Mouse (Mus musculus) midbrain, embryonic 15.5 days (tissue): Measurements from ENCODE around the gene Smim17. TPM values are rescaled to one million over a fixed set of nuclear protein-coding genes. Genes with fewer than 3 reads are reported as not detected.
"Not testable (repeated sequence)": the region's sequence is repeated elsewhere in the genome, so short reads cannot be mapped to it uniquely, and the experiment has no call there.

ENCODE experiments used
- ATAC-seq: fragments of 200-750 bp; cut with Nextera tagmentation; replicated peaks from 2 replicates; pipeline ENCODE4 v1.8.0; 2017; ENCODE audit warnings: moderate TSS enrichment
- H3K27ac ChIP-seq: fragments of 300-500 bp; sonication (generic); 2 replicates; pipeline ENCODE4 v1.5.1; 2015; ENCODE audit warnings: mild to moderate bottlenecking, inconsistent platforms
- H3K27me3 ChIP-seq: fragments of 300-500 bp; sonication (generic); replicated peaks from 2 replicates; pipeline ENCODE4 v1.6.1; 2015; ENCODE audit warnings: inconsistent platforms
- H3K36me3 ChIP-seq: fragments of 300-500 bp; sonication (generic); replicated peaks from 2 replicates; pipeline ENCODE4 v1.6.1; 2015; ENCODE audit warnings: inconsistent platforms
- H3K4me1 ChIP-seq: fragments of 300-500 bp; sonication (generic); 2 replicates; pipeline ENCODE4 v1.6.1; 2015; ENCODE audit warnings: inconsistent platforms
- H3K4me2 ChIP-seq: fragments of 300-500 bp; sonication (generic); 2 replicates; pipeline ENCODE4 v1.6.1; 2015; ENCODE audit warnings: inconsistent platforms, mild to moderate bottlenecking, moderate library complexity
- H3K4me3 ChIP-seq: fragments of 300-500 bp; sonication (generic); 2 replicates; pipeline ENCODE4 v1.5.1; 2015; ENCODE audit warnings: mild to moderate bottlenecking, inconsistent platforms
- H3K9ac ChIP-seq: fragments of 300-500 bp; sonication (generic); 2 replicates; pipeline ENCODE4 v1.6.1; 2015; ENCODE audit warnings: mild to moderate bottlenecking, inconsistent platforms
- H3K9me3 ChIP-seq: fragments of 300-500 bp; sonication (generic); 2 replicates; pipeline ENCODE4 v1.6.1; 2016; ENCODE audit warnings: inconsistent platforms
- WGBS: fragments of 180-500 bp; shearing (Covaris S2); methylation state at CpG from one replicate; pipeline ENCODE4 v1.1.7; 2015; ENCODE audit warnings: mixed read lengths; 5-methylcytosine and 5-hydroxymethylcytosine counted together
- polyA plus RNA-seq: library from polyadenylated mRNA; unstranded; fragments of >200 nt; fragmentation: Nextera tagmentation; extraction: Ambion mirVana; gene quantifications from 2 replicates; pipeline ENCODE4 v1.2.1, GENCODE M21; 2015

Smim17 gene
- polyA plus RNA-seq, 1 experiment from 2014 or later: 5.9 TPM

DNA sequence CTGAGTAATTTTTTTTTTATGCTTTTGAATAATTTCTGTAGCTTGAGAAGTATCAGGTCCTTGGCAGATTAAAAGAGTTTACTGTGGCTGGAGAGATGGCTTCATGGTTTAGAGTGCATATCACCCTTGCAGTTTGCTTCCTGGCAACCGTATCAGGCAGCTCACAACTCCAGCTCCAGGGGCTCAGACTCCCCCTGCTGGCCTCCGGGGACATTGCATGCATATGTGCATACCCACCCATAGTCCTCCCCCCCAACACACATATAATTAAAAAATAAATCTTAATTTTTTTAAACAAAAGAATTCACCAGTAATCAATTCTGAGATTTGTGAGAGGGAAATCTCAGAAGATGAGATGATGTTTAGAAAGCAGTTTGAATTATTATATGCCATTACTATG is 31.8 kb downstream of the Smim17 start:
- Histone ChIP-seq H3K27me3 (no peaks in the 10 kb centered on the region), H3K36me3 (no peaks in the 10 kb centered on the region; the same call in 1 of the 2 replicates), H3K27ac (no peak overlapping the region), H3K9ac (no peak overlapping the region), H3K4me1 (peaks cover 10% of the 10 kb centered on the region), H3K4me3 (no peak overlapping the region), H3K4me2 (no peak overlapping the region), H3K9me3 (peaks cover 3% of the 10 kb centered on the region; the same call in 1 of the 2 replicates)
- ATAC-seq: no peak
- 39% methylated on average over 2 of the region's 2 CpGs for WGBS

DNA sequence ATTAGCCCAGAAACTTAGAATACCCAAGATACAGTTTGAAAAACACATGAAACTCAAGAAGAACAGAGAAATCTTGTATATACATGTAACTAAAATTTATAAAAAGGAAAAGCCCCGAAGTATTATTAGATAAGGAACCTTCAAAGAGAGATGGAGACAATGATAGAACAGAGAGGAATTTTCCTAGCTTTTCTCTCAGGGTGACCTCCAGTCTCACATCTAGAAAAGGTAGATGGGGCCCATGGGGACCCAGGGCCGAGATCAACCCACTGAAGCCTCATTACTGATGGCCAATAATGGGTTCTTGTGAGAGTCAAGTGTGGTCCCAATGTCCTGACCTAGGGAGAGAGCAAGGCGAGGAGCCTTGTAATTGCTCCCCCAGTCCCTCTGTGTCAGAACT is 39.9 kb downstream of the Smim17 start, which contains the start of gene Olfr1344:
TSS of gene Olfr1344 (plus strand) at position 301 of the 400 bp plus-strand sequence.
- H3K27ac ChIP-seq: no peak within 1 kb of the TSS
- H3K4me3 ChIP-seq: no peak within 1 kb of the TSS
- WGBS: 86% methylated on average over 3 of the region's 3 CpGs
- no peak within 1 kb of the TSS for H3K9ac ChIP-seq
- H3K36me3 ChIP-seq: no peaks in the 10 kb centered on the region
- no peaks in the 10 kb centered on the region for H3K27me3 ChIP-seq
- peaks cover 16% of the 10 kb centered on the region for H3K4me1 ChIP-seq
- no peaks in the 10 kb centered on the region for H3K9me3 ChIP-seq
- no peak for ATAC-seq
- H3K4me2 ChIP-seq: no peak within 1 kb of the TSS

DNA sequence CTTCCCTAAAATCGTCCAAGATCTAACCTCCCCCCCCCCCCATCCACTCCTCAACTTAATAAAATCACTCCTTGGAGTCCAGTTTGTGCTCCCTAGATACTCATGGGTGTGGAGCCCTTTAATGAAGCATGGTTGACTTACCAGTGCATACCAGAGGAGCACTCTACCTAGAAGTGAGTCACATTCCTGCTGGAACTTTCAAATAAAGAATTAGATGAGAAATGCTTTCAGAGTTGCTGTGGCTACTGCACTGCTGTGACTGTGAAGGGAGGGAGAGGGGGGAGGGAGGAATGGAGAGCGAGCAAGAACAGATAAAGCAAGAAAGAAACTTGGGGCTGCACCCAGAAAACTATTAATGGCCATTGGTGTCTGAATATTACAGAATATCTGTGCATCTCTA is 42.7 kb downstream of the Smim17 start:
- Histone ChIP-seq H3K9ac (no peak overlapping the region), H3K4me3 (no peak overlapping the region), H3K27ac (no peak overlapping the region), H3K4me2 (no peak overlapping the region), H3K9me3 (no peaks in the 10 kb centered on the region), H3K4me1 (no peaks in the 10 kb centered on the region), H3K36me3 (no peaks in the 10 kb centered on the region), H3K27me3 (no peaks in the 10 kb centered on the region)
- ATAC-seq: no peak
- WGBS: 29% methylated on average over 2 of the region's 2 CpGs

DNA sequence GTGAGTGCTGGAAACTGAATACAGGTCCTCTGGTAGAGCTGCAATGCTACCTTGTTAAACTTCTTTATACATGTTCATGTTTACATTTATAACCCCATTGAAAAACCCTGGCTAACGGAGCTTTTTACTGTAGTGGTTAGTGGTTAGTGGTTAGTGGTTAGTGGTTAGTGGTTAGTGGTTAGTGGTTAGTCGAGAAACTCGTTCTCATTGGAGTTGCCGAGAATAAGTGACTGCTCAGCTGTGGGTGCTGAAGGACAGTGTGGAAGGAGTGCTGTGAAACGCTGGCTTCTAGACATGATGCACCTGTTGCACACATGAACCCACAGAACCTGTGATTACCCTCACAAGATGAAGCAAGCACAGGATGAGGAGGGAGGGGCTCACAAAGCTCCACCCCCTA is 49.3 kb downstream of the Smim17 start:
- WGBS: 88% methylated on average over 5 of the region's 5 CpGs
- Histone ChIP-seq H3K36me3 (no peaks in the 10 kb centered on the region), H3K4me1 (no peaks in the 10 kb centered on the region), H3K9ac (no peak overlapping the region), H3K27me3 (no peaks in the 10 kb centered on the region), H3K27ac (no peak overlapping the region), H3K9me3 (no peaks in the 10 kb centered on the region), H3K4me2 (no peak overlapping the region), H3K4me3 (no peak overlapping the region)
- no peak for ATAC-seq

DNA sequence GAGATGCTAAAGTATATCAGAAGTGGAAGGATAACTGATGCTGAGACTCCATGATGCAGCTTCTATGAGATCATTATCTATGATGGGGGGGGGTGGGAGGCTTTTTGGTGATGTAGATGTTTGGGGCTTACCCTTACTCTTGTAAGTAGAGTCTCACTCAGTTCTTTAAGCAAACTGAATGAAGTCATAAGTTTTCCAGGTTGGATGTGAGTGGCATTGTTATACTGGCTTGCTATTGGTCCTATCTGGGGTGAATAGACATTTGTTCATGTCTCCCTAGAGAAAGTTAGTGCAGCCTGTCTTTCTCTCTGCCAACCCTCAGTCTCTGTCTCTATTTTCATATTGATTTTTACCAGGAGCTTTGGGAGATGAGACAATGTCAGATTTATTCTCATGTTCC is 57.4 kb downstream of the Smim17 start, which contains the start of gene Olfr1336:
TSS of gene Olfr1336 (plus strand) at position 301 of the 400 bp plus-strand sequence.
- Histone ChIP-seq H3K4me3 (no peak within 1 kb of the TSS), H3K9ac (no peak within 1 kb of the TSS), H3K27ac (no peak within 1 kb of the TSS), H3K4me1 (no peaks in the 10 kb centered on the region), H3K9me3 (no peaks in the 10 kb centered on the region), H3K27me3 (no peaks in the 10 kb centered on the region), H3K36me3 (no peaks in the 10 kb centered on the region), H3K4me2 (no peak within 1 kb of the TSS)
- ATAC-seq: no peak

DNA sequence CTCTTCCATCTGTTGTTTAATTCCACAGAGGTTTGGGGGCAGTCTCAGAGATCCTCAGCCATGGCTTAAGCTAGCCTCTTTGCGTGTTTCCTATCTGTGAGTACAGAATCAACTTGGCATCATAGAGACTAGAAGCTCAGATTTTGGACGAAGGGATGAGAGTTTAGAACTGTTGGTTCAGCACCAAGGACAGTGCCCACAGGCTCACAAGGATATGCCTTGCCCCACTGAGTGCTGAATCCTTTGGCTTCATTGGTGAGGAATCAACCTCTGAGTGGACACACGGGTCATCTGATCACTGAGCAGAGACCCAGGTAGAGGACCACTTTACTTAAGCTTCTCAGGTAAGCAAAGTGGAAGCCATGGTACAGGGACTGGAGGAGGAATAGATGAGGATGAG is 57.9 kb downstream of the Smim17 start:
- H3K4me3 ChIP-seq: no peak overlapping the region
- no peaks in the 10 kb centered on the region for H3K27me3 ChIP-seq
- no peak overlapping the region for H3K27ac ChIP-seq
- no peaks in the 10 kb centered on the region for H3K4me1 ChIP-seq
- no peak overlapping the region for H3K4me2 ChIP-seq
- WGBS: 40% methylated on average over 3 of the region's 3 CpGs
- no peaks in the 10 kb centered on the region for H3K9me3 ChIP-seq
- ATAC-seq: no peak
- no peak overlapping the region for H3K9ac ChIP-seq
- H3K36me3 ChIP-seq: no peaks in the 10 kb centered on the region

DNA sequence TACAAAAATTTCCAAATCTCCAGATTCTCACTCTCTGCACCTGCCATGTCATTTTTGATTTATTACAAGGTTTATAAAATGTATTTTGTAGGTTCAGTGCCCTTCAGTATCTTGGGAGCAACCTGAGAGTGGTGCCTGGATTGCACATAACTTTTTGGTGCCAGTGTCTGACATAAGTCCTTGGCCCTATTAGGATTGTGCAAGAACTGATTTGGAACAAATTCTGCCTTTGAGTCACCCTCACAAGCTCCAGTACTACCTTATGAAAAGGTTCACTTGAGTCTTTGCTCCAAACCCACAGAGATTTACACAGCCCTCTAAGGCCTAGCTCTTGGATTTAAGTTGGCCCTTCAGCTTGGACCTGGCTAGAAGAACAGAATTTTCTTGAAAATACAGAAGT is 68.4 kb downstream of the Smim17 start, which contains the start of gene Olfr1346:
TSS of gene Olfr1346 (plus strand) at position 151 of the 400 bp plus-strand sequence.
- Histone ChIP-seq H3K4me2 (no peak within 1 kb of the TSS), H3K36me3 (no peaks in the 10 kb centered on the region), H3K27me3 (no peaks in the 10 kb centered on the region), H3K27ac (no peak within 1 kb of the TSS), H3K4me1 (no peaks in the 10 kb centered on the region), H3K9me3 (no peaks in the 10 kb centered on the region), H3K4me3 (no peak within 1 kb of the TSS), H3K9ac (no peak within 1 kb of the TSS)
- ATAC-seq: no peak

DNA sequence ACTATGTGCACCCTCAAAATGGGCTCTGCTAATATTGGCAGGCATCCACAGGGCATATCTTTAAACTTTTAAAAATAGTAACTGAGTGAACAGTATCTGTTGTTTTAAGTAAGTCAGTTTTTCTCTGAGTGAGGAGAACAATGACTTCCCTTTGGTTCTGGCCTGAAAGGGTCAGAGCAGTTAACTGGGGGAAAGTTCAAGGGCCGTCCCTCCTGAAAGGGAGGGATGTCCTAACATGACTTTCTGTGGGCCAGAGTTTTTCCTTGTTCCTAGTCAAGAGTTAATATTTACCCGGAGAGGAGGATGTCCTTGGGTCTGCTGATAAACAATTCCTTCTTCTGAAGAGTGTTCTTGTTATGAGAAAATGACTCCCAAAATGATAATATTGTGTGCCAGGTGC is 79.1 kb downstream of the Smim17 start:
- H3K27ac ChIP-seq, ATAC-seq, H3K4me2 ChIP-seq, H3K9me3 ChIP-seq, H3K36me3 ChIP-seq, H3K4me1 ChIP-seq, H3K27me3 ChIP-seq, H3K4me3 ChIP-seq, H3K9ac ChIP-seq: not testable (repeated sequence)
- 82% methylated on average over 2 of the region's 2 CpGs for WGBS

Other genes starting within 250 kb of the Smim17 start
- gene Zfp787, start 242.7 kb upstream of the Smim17 start, polyA plus RNA-seq: 26.3 and 28.1 TPM in 2 replicates
- 102 TPM in 2 replicates for gene Zfp444, start 226.5 kb upstream of the Smim17 start, polyA plus RNA-seq
- not detected in 2 replicates for gene Galp, start 201.6 kb upstream of the Smim17 start, polyA plus RNA-seq
- not detected in 2 replicates for gene Zscan5b, start 176.4 kb upstream of the Smim17 start, polyA plus RNA-seq
- gene Epp13, start 146.0 kb upstream of the Smim17 start, polyA plus RNA-seq: not detected in 2 replicates
- gene Zfp667, start 112.1 kb upstream of the Smim17 start, polyA plus RNA-seq: 15.5 and 16.8 TPM in 2 replicates
- gene Zfp583, start 67.4 kb upstream of the Smim17 start, polyA plus RNA-seq: 14.6 TPM in 2 replicates
- 8.9 and 11.1 TPM in 2 replicates for gene Gm3854, start 55.0 kb upstream of the Smim17 start, polyA plus RNA-seq
- 5.3 and 6.1 TPM in 2 replicates for gene Zfp78, start 35.4 kb upstream of the Smim17 start, polyA plus RNA-seq
- gene Zfp28, start 15.4 kb upstream of the Smim17 start, polyA plus RNA-seq: 17.7 and 18.2 TPM in 2 replicates
- 0.05 TPM in 1 of 2 replicates, not detected in the other for gene Gm20715, start 11.6 kb downstream of the Smim17 start, polyA plus RNA-seq
- 0.20 TPM in 1 of 2 replicates, not detected in the other for gene Olfr1344, start 40.0 kb downstream of the Smim17 start, polyA plus RNA-seq
- gene Olfr1336, start 57.5 kb downstream of the Smim17 start, polyA plus RNA-seq: not detected in 2 replicates
- gene Olfr1346, start 68.4 kb downstream of the Smim17 start, polyA plus RNA-seq: not detected in 2 replicates
- gene Olfr5, start 88.2 kb downstream of the Smim17 start, polyA plus RNA-seq: not detected in 2 replicates
- not detected in 2 replicates for gene Olfr1347, start 101.0 kb downstream of the Smim17 start, polyA plus RNA-seq
- not detected in 2 replicates for gene Olfr1348, start 110.0 kb downstream of the Smim17 start, polyA plus RNA-seq
- gene Olfr1349, start 124.2 kb downstream of the Smim17 start, polyA plus RNA-seq: not detected in 2 replicates
- not detected in 2 replicates for gene Olfr1350, start 166.1 kb downstream of the Smim17 start, polyA plus RNA-seq